Mouse (Mus musculus) c-Kit-positive CD71-positive TER-119-negative erythroid progenitor cells, embryonic 14.5 days (primary cell): ENCODE measurements around the gene Rpa2.
A peak's percentile ranks its signal among the peaks of the same experiment; 100 is the strongest.
"Not testable (repeated sequence)": the region's sequence is repeated elsewhere in the genome, so short reads cannot be mapped to it uniquely, and the experiment has no call there.

Experiments
- DNase-seq: peaks from one replicate; pipeline ENCODE4 v3.0.0-alpha.2; 2013; ENCODE audit warnings: low read depth

Gene Rpa2

GRCm38 (mm10) chr4:132767914-132768876 lies at the start of gene Rpa2:
Gene Rpa2, plus strand, starts transcription at chr4:132768332.
- peak; percentile 100 for DNase-seq

- no peak for DNase-seq
Observed at GRCm38 (mm10) chr4:132728233-132728632, 39.9 kb upstream of the Rpa2 start.

GRCm38 (mm10) chr4:132731616-132732015 lies 36.5 kb upstream of the Rpa2 start:
- DNase-seq, result no peak

- peak; percentile 81 for DNase-seq
Observed at GRCm38 (mm10) chr4:132732148-132732684, 35.9 kb upstream of the Rpa2 start, which contains the start of gene Xkr8. Gene Xkr8, minus strand, starts transcription at chr4:132732546.

GRCm38 (mm10) chr4:132733071-132733770 lies 34.9 kb upstream of the Rpa2 start:
- no peak for DNase-seq

- DNase-seq, result no peak
Observed at GRCm38 (mm10) chr4:132734766-132735165, 33.4 kb upstream of the Rpa2 start.

GRCm38 (mm10) chr4:132735389-132735788 lies 32.7 kb upstream of the Rpa2 start:
- no peak for DNase-seq

- DNase-seq, result no peak
Observed at GRCm38 (mm10) chr4:132735894-132736293, 32.2 kb upstream of the Rpa2 start.

GRCm38 (mm10) chr4:132737154-132737553 lies 31.0 kb upstream of the Rpa2 start:
- DNase-seq, result not testable (repeated sequence)

GRCm38 (mm10) chr4:132741491-132741890 lies 26.6 kb upstream of the Rpa2 start:
- DNase-seq, result no peak

GRCm38 (mm10) chr4:132743992-132744911 lies 23.9 kb upstream of the Rpa2 start:
- DNase-seq, result no peak

GRCm38 (mm10) chr4:132746911-132747517 lies 21.1 kb upstream of the Rpa2 start:
- DNase-seq, result no peak

GRCm38 (mm10) chr4:132747664-132748259 lies 20.4 kb upstream of the Rpa2 start:
- no peak for DNase-seq

- DNase-seq, result no peak
Observed at GRCm38 (mm10) chr4:132748778-132749177, 19.4 kb upstream of the Rpa2 start.

- no peak for DNase-seq
Observed at GRCm38 (mm10) chr4:132749258-132749982, 18.7 kb upstream of the Rpa2 start.

- no peak for DNase-seq
Observed at GRCm38 (mm10) chr4:132752992-132753391, 15.1 kb upstream of the Rpa2 start.

- no peak for DNase-seq
Observed at GRCm38 (mm10) chr4:132756974-132757373, 11.2 kb upstream of the Rpa2 start, which contains the start of gene Smpdl3b. Gene Smpdl3b, minus strand, starts transcription at chr4:132757252.

- no peak for DNase-seq
Observed at GRCm38 (mm10) chr4:132757633-132758351, 10.3 kb upstream of the Rpa2 start.

GRCm38 (mm10) chr4:132760296-132760695 lies 7.8 kb upstream of the Rpa2 start:
- DNase-seq, result no peak
